Mouse (Mus musculus) hindbrain, postnatal 0 days (tissue): ENCODE measurements around the gene Fbxw4. TPM values are rescaled to one million over a fixed set of nuclear protein-coding genes. Genes with fewer than 3 reads are reported as not detected.
"Not testable (repeated sequence)": the region's sequence is repeated elsewhere in the genome, so short reads cannot be mapped to it uniquely, and the experiment has no call there.

Experiments used
- ATAC-seq: fragments of 200-750 bp; cut with Nextera tagmentation; 2 replicates; pipeline ENCODE4 v1.8.0; 2017; ENCODE audit warnings: mild to moderate bottlenecking, moderate TSS enrichment, moderate library complexity
- DNase-seq: peaks from one replicate; pipeline ENCODE4 v3.0.0-alpha.2; 2015; ENCODE audit warnings: low spot score
- H3K27ac ChIP-seq: fragments of 300-500 bp; sonication (generic); 2 replicates; pipeline ENCODE4 v1.5.1; 2014; ENCODE audit warnings: mild to moderate bottlenecking
- H3K27me3 ChIP-seq: fragments of 300-500 bp; sonication (generic); 2 replicates; pipeline ENCODE4 v1.6.1; 2014; ENCODE audit warnings: low read length, mixed read lengths; ENCODE audit not compliant: insufficient read depth
- H3K36me3 ChIP-seq: fragments of 300-500 bp; sonication (generic); 2 replicates; pipeline ENCODE4 v1.6.1; 2014; ENCODE audit warnings: low read length, mixed read lengths; ENCODE audit not compliant: insufficient read depth
- H3K4me1 ChIP-seq: fragments of 300-500 bp; sonication (generic); 2 replicates; pipeline ENCODE4 v1.6.1; 2014; ENCODE audit warnings: antibody characterized with exemption, low read length, mixed read lengths; ENCODE audit not compliant: insufficient read depth
- H3K4me2 ChIP-seq: fragments of 300-500 bp; sonication (generic); 2 replicates; pipeline ENCODE4 v1.6.1; 2014; ENCODE audit warnings: low read depth, mild to moderate bottlenecking, low read length, moderate library complexity, mixed read lengths
- H3K4me3 ChIP-seq: fragments of 300-500 bp; sonication (generic); 2 replicates; pipeline ENCODE4 v1.5.1; 2014; ENCODE audit warnings: low read length
- H3K9ac ChIP-seq: fragments of 300-500 bp; sonication (generic); replicated peaks from 2 replicates; pipeline ENCODE4 v1.6.1; 2014; ENCODE audit warnings: mild to moderate bottlenecking, low read length, moderate library complexity, mixed read lengths
- H3K9me3 ChIP-seq: fragments of 300-500 bp; sonication (generic); 2 replicates; pipeline ENCODE4 v1.6.1; 2016; ENCODE audit warnings: low read length, mixed read lengths
- CTCF ChIP-seq: IDR thresholded peaks from 2 replicates; pipeline ENCODE4 v1.5.1; 2016; ENCODE audit warnings: antibody characterized with exemption, control low read depth, low read depth
- WGBS: fragments of 180-500 bp; shearing (Covaris S2); extraction: QIAGEN DNeasy Blood & Tissue Kit; methylation state at CpG from one replicate; pipeline ENCODE4 v1.1.7; 2014; 5-methylcytosine and 5-hydroxymethylcytosine counted together
- polyA plus RNA-seq: library from polyadenylated mRNA; unstranded; fragments of >200 nt; fragmentation: Nextera tagmentation; extraction: Ambion mirVana; gene quantifications from 2 replicates; pipeline ENCODE4 v1.2.1, GENCODE M21; 2015
- total RNA-seq: library from RNA; depleted of rRNA; stranded (reverse); fragments of >200 nt; gene quantifications from 2 replicates; pipeline ENCODE4 v1.2.3, GENCODE M21; 2014

The Fbxw4 gene
- total and polyA plus RNA-seq, 2 experiments from 2014 or later = 5.3 to 65.3 TPM

DNA sequence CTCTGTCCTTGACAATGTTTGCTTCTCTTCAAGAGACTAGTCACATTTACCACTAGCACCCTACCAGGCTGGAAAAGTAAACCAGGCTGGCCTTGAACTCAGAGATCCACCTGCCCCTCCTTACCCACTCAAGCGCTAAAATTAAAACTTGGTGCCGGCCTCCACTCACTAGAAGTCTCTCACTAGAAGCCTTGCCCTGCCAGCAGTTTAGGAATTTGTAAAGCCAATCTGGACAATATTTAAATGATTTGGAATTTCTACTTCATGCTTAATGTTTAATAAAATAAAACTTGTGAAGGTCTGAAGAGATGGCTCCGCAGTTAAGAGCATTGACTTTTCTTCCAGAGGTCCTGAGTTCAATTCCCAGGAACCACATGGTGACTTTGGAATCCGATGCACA, 10.3 kb downstream of the Fbxw4 start:
- Histone ChIP-seq H3K27me3 (no peaks in the 10 kb centered on the region), H3K4me2 (no peak overlapping the region), H3K9ac (no peak overlapping the region), H3K4me1 (no peaks in the 10 kb centered on the region), H3K9me3 (no peaks in the 10 kb centered on the region), H3K36me3 (no peaks in the 10 kb centered on the region), H3K27ac (no peak overlapping the region), H3K4me3 (no peak overlapping the region)
- WGBS = 86% methylated on average over 4 of the region's 4 CpGs
- ATAC-seq = no peak
- DNase-seq = no peak
- TF ChIP-seq CTCF = no peak

DNA sequence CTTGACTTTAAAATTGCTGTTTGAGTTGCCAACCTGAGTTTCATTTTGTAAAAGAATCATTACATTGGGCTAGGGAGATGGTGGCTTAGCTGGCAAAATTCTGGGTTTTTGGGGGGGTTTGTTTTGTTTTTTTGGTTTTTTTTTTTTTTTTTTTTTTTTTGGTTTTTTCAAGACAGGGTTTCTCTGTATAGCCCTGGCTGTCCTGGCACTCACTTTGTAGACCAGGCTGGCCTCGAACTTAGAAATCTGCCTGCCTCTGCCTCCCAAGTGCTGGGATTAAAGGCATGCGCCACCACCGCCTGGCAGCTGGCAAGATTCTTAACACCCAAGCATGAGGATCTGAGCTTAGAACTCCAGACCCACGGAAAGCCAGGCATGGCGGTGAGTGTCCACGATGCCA, 11.6 kb downstream of the Fbxw4 start:
- ATAC-seq = peak; percentile 59; the same call in 1 of the 2 replicates
- H3K9me3 ChIP-seq, DNase-seq, H3K27ac ChIP-seq, H3K9ac ChIP-seq, H3K27me3 ChIP-seq, H3K4me2 ChIP-seq, H3K4me1 ChIP-seq, H3K4me3 ChIP-seq, H3K36me3 ChIP-seq: not testable (repeated sequence)
- 93% methylated on average over 6 of the region's 6 CpGs for WGBS

DNA sequence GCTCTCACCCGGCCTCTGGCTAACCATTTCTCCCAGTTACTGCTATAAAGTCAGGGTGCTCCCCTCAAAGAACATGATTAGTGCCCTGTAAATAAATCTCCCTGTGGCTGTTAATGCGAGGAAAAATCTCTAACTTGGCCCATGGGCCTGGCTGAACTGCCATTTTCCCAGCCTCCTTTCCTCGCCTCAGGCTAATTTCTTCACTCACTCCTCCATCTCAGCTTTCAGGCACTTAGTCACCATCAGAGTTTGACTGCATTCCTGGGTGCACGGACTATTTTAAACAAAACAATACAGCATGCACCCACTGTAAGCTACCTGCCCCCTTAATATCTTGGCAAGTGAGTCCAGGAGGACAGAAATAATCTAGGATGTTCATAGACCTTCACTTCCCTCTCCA, 13.2 kb downstream of the Fbxw4 start:
- TF ChIP-seq CTCF = no peak
- no peak overlapping the region for H3K4me3 ChIP-seq
- no peak overlapping the region for H3K27ac ChIP-seq
- H3K9me3 ChIP-seq = no peaks in the 10 kb centered on the region
- no peak overlapping the region for H3K9ac ChIP-seq
- H3K4me2 ChIP-seq = no peak overlapping the region
- DNase-seq (no peak), ATAC-seq (no peak)
- WGBS = 65% methylated on average over 4 of the region's 4 CpGs
- no peaks in the 10 kb centered on the region for H3K36me3 ChIP-seq
- H3K27me3 ChIP-seq = no peaks in the 10 kb centered on the region
- no peaks in the 10 kb centered on the region for H3K4me1 ChIP-seq

GRCm38 (mm10) chr19:45640691-45641090, 19.4 kb downstream of the Fbxw4 start:
- no peak overlapping the region for H3K9ac ChIP-seq
- no peak for DNase-seq
- H3K4me1 ChIP-seq = no peaks in the 10 kb centered on the region

DNA sequence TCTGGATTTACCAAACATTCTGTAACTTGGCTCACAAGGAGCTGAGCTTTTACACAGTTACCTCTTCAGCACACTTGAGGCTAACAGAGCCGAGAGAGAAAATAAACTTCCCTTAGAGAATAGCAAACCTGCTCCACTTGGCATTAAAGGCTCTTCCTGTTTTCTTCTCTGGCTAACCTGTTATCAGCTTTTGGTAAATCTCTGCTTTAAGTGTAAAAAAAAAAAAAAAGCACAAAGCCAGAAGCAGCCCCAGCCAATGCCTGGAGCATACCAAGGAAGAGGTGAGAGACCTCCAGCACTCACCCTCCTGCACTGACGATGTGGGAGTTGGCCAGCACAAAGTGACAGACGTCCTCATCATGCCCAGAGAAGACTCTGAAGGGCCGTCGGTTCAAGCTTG, 24.2 kb downstream of the Fbxw4 start:
- no peak for TF ChIP-seq CTCF
- Histone ChIP-seq H3K4me1 (no peaks in the 10 kb centered on the region), H3K9me3 (no peaks in the 10 kb centered on the region), H3K36me3 (peaks cover 20% of the 10 kb centered on the region), H3K4me3 (no peak overlapping the region), H3K9ac (no peak overlapping the region), H3K27ac (no peak overlapping the region), H3K4me2 (no peak overlapping the region), H3K27me3 (no peaks in the 10 kb centered on the region)
- ATAC-seq (no peak), DNase-seq (no peak)
- WGBS = 68% methylated on average over 5 of the region's 5 CpGs

More at GRCm38 (mm10) chr19:45640691-45641090, 19.4 kb downstream of the Fbxw4 start:
- TF ChIP-seq CTCF = no peak
- H3K4me3 ChIP-seq = no peak overlapping the region
- H3K9me3 ChIP-seq = no peaks in the 10 kb centered on the region
- H3K27ac ChIP-seq = no peak overlapping the region
- H3K27me3 ChIP-seq = no peaks in the 10 kb centered on the region
- H3K36me3 ChIP-seq = no peaks in the 10 kb centered on the region
- no peak for ATAC-seq
- 81% methylated on average over 7 of the region's 7 CpGs for whole genome bisulfite sequencing
- no peak overlapping the region for H3K4me2 ChIP-seq

DNA sequence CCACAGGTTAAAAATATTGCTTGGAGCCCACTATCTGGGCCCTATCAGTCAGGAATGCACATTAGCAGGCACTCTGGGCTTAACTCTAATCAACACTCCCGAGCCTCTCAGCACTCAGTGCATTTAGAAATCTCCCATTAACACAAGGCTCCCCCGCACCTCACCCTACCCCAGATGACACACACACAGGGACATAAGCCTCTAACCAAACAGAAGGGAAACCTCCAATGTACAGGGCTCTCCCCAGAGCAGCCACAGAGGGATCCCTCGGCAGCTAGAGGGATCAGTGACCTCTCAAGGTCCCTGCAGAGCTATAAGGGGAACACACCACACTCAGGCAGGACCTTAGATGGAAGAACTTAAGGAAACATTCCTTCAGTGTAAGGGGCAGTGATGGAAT, 28.5 kb downstream of the Fbxw4 start:
- Histone ChIP-seq H3K4me1 (no peaks in the 10 kb centered on the region), H3K4me2 (no peak overlapping the region), H3K9me3 (no peaks in the 10 kb centered on the region), H3K9ac (no peak overlapping the region), H3K27ac (no peak overlapping the region), H3K27me3 (no peaks in the 10 kb centered on the region), H3K36me3 (peaks cover 29% of the 10 kb centered on the region), H3K4me3 (no peak overlapping the region)
- no peak for ATAC-seq
- no peak for TF ChIP-seq CTCF
- WGBS = 52% methylated on average over 3 of the region's 3 CpGs
- DNase-seq = no peak

GRCm38 (mm10) chr19:45630953-45631352, 29.2 kb downstream of the Fbxw4 start:
- Histone ChIP-seq H3K36me3 (peaks cover 29% of the 10 kb centered on the region), H3K27ac (no peak overlapping the region), H3K4me2 (no peak overlapping the region), H3K27me3 (no peaks in the 10 kb centered on the region), H3K9me3 (no peaks in the 10 kb centered on the region), H3K4me3 (no peak overlapping the region), H3K4me1 (no peaks in the 10 kb centered on the region), H3K9ac (no peak overlapping the region)
- WGBS = 83% methylated on average over 5 of the region's 5 CpGs
- TF ChIP-seq CTCF = no peak
- no peak for DNase-seq
- ATAC-seq = no peak

DNA sequence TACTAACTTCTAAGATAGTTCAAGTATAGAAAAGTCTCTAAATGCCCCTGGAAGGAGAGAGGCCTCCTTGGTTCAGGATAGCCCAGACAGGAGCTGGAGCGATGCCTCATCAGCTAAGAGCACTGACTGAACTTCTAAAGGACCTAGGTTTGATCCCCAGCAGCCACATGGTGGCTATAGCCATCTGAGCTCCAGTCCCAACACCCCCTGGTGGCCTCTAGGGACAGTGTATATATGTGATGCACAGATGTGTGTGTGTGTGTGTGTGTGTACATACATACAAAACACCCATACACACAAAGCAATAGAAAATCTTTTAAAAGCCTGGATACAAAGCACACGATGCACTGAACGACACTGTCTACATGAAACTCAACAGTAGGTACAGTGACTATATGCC, 30.9 kb downstream of the Fbxw4 start:
- no peak overlapping the region for H3K27ac ChIP-seq
- H3K9me3 ChIP-seq = no peaks in the 10 kb centered on the region
- H3K36me3 ChIP-seq = peaks cover 21% of the 10 kb centered on the region; the same call in 1 of the 2 replicates
- no peaks in the 10 kb centered on the region for H3K27me3 ChIP-seq
- no peak overlapping the region for H3K9ac ChIP-seq
- peak; percentile 46 for TF ChIP-seq CTCF
- ATAC-seq = no peak
- H3K4me1 ChIP-seq = no peaks in the 10 kb centered on the region
- no peak overlapping the region for H3K4me2 ChIP-seq
- peak; percentile 17 for DNase-seq
- H3K4me3 ChIP-seq = no peak overlapping the region
- 92% methylated on average over 3 of the region's 3 CpGs for WGBS
